Mouse (Mus musculus) CD4-positive, CD25-positive, alpha-beta regulatory T cell, adult 9 weeks (primary cell): ENCODE results near the gene Ccdc83. TPM values are rescaled to one million over a fixed set of nuclear protein-coding genes. Genes with fewer than 3 reads are reported as not detected.

Experiments
- polyA plus RNA-seq: library from polyadenylated mRNA; unstranded; fragments of 100-300 nt; shearing (Covaris generic); gene quantifications from one replicate; pipeline ENCODE4 v1.2.1, GENCODE M21; 2017

The Ccdc83 gene
- polyA plus RNA-seq, result not detected

GRCm38 (mm10) chr7:90265289-90265970 lies at the start of gene Ccdc83:
Ccdc83 (minus strand) TSS chr7:90265777.

GRCm38 (mm10) chr7:90301942-90302646 lies 36.5 kb upstream of the Ccdc83 start, which contains the start of gene Sytl2:
Sytl2 (plus strand) TSS chr7:90302252.

Other genes with a start within 250 kb of the Ccdc83 start
- gene Picalm, start 135.6 kb downstream of the Ccdc83 start, polyA plus RNA-seq, result 25.3 TPM
- 70.7 TPM for gene Sytl2, start 36.5 kb upstream of the Ccdc83 start, polyA plus RNA-seq
- not detected for gene Ccdc89, start 160.8 kb upstream of the Ccdc83 start, polyA plus RNA-seq
- gene Crebzf, start 177.0 kb upstream of the Ccdc83 start, polyA plus RNA-seq, result 13.6 TPM
- gene Tmem126a, start 191.5 kb upstream of the Ccdc83 start, polyA plus RNA-seq, result 95.0 TPM
- gene Tmem126b, start 210.2 kb upstream of the Ccdc83 start, polyA plus RNA-seq, result 41.1 TPM
- gene Dlg2, start 210.9 kb upstream of the Ccdc83 start, polyA plus RNA-seq, result 0.45 TPM